Mouse (Mus musculus) inflammation-experienced regulatory T-cells, adult 16 weeks (primary cell): ENCODE measurements around the gene Sall1. TPM values are rescaled to one million over a fixed set of nuclear protein-coding genes. Genes with fewer than 3 reads are reported as not detected.

Experiments used
- polyA plus RNA-seq: library from polyadenylated mRNA; unstranded; fragments of 100-300 nt; shearing (Covaris generic); gene quantifications from one replicate; pipeline ENCODE4 v1.2.1, GENCODE M21; 2017

Sall1 gene
- polyA plus RNA-seq = not detected

DNA sequence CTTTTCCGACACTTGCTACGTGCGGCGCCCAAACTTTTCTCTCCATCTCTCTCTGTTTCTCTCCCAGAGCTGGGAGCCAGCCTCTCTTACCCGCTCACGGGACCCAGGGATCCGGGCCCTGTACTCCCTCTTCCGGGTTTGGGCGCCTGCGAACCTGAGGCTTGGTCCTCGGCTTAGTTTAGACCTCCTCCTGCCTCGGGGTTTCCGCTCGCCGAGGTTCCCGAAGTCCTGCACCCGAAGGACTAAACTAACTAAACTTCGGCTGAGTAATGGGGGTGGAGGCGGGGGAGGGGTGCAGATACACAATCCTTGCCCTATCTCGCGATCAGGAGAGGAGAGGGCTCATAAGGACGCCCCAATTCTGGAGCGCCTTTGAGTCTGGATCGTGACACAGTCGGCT is at the start of gene Sall1:
TSS of gene Sall1 (minus strand) at position 223 of the 400 bp plus-strand sequence.

